Mouse (Mus musculus) yolk sac, embryonic 10.5 days (tissue): ENCODE data around the gene Lpp.
A peak's percentile ranks its signal among the peaks of the same experiment; 100 is the strongest.

ENCODE experiments used
- DNase-seq: peaks from one replicate; pipeline ENCODE4 v3.0.0-alpha.2; 2017; ENCODE audit warnings: low spot score

The Lpp gene

GRCm38 (mm10) chr16:24625576-24625975 lies 232.3 kb downstream of the Lpp start:
- no peak for DNase-seq

- DNase-seq: no peak
Measured at GRCm38 (mm10) chr16:24628779-24629178, 235.5 kb downstream of the Lpp start.

GRCm38 (mm10) chr16:24629218-24630172 lies 236.2 kb downstream of the Lpp start:
- DNase-seq: peak; percentile 16

GRCm38 (mm10) chr16:24635381-24635919 lies 242.1 kb downstream of the Lpp start:
- DNase-seq: no peak

GRCm38 (mm10) chr16:24636894-24637293 lies 243.6 kb downstream of the Lpp start:
- DNase-seq: no peak

GRCm38 (mm10) chr16:24641003-24641797 lies 247.9 kb downstream of the Lpp start:
- no peak for DNase-seq

GRCm38 (mm10) chr16:24643024-24643635 lies 249.8 kb downstream of the Lpp start:
- no peak for DNase-seq

- no peak for DNase-seq
Measured at GRCm38 (mm10) chr16:24644154-24644553, 250.8 kb downstream of the Lpp start.

- DNase-seq: no peak
Measured at GRCm38 (mm10) chr16:24644760-24645406, 251.6 kb downstream of the Lpp start.

- no peak for DNase-seq
Measured at GRCm38 (mm10) chr16:24645906-24646603, 252.7 kb downstream of the Lpp start.

GRCm38 (mm10) chr16:24651655-24652654 lies 258.6 kb downstream of the Lpp start:
- no peak for DNase-seq

- DNase-seq: no peak
Measured at GRCm38 (mm10) chr16:24653041-24653440, 259.7 kb downstream of the Lpp start.

GRCm38 (mm10) chr16:24655116-24655515 lies 261.8 kb downstream of the Lpp start:
- DNase-seq: no peak

- no peak for DNase-seq
Measured at GRCm38 (mm10) chr16:24656026-24656425, 262.7 kb downstream of the Lpp start.

GRCm38 (mm10) chr16:24656752-24657151 lies 263.4 kb downstream of the Lpp start:
- no peak for DNase-seq

GRCm38 (mm10) chr16:24659049-24659448 lies 265.7 kb downstream of the Lpp start:
- no peak for DNase-seq

- DNase-seq: no peak
Measured at GRCm38 (mm10) chr16:24664131-24664530, 270.8 kb downstream of the Lpp start.

- no peak for DNase-seq
Measured at GRCm38 (mm10) chr16:24669718-24670460, 276.6 kb downstream of the Lpp start.

- no peak for DNase-seq
Measured at GRCm38 (mm10) chr16:24678942-24679341, 285.6 kb downstream of the Lpp start.
